In the genomic region with DNA sequence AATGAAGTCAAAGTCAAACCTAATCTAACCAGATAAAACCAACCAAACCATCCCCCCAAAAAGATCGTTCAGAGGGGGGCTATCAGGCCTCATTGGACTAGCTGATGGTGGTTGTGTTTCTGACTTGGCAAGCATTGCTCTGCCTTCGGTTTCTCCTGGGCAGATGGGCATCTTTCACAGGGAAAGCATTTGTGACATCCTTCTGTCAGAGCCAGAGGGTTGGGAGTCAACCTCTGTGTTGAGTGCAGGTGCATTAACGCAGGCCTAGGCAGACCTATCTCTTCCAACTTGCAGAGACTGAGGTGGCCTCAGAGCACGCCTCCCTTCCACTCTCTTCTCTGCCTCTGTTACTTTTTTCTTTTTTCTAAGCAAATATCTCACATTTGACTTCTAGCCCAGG, we compare ENCODE assay signal across 19 mouse cellular contexts.
DNase-seq lines count a peak whose midpoint lies in the region; ATAC-seq and TF ChIP-seq lines count a peak whose summit lies in the region.
"Had no signal": no experiment of that assay in that cellular context is flagged by ENCODE, and none has a peak within 500 bp of the region (broad histone marks: within the 10 kb centered on the region; RNA-seq: fewer than 3 reads in every experiment).

No protein-coding gene starts in this region.

- no peaks in the 10 kb centered on the region for H3K9me3 ChIP-seq in hindbrain, embryonic 12.5 days (replicated peaks)
- no peaks in the 10 kb centered on the region for H3K9me3 ChIP-seq in hindbrain, postnatal 0 days (ENCODE audit: low read length)
- no peaks in the 10 kb centered on the region for H3K9me3 ChIP-seq in midbrain, embryonic 13.5 days
- H3K9me3 ChIP-seq in midbrain, embryonic 10.5 days (replicated peaks), result no peaks in the 10 kb centered on the region; the same call in 1 of the 2 replicates
- no peaks in the 10 kb centered on the region for H3K9me3 ChIP-seq in hindbrain, embryonic 16.5 days (ENCODE audit: control insufficient read depth, low read length)
- H3K9me3 ChIP-seq in midbrain, embryonic 15.5 days, result no peaks in the 10 kb centered on the region
- H3K9me3 ChIP-seq: intestine, embryonic 15.5 days had no signal

- ATAC-seq in hindbrain, embryonic 12.5 days (ENCODE audit: low FRiP score), result no peak
- ATAC-seq in hindbrain, postnatal 0 days, result no peak
- ATAC-seq in midbrain, embryonic 13.5 days, result peak; percentile 34; the same call in 1 of the 2 replicates
- ATAC-seq in hindbrain, embryonic 16.5 days, result 0 out of 2 replicates have a peak, but pooled peaks have one; percentile 14
- ATAC-seq in midbrain, embryonic 15.5 days (replicated peaks), result no peak; the same call in 1 of the 2 replicates
- ATAC-seq: intestine, embryonic 15.5 days had no signal

- H3K4me2 ChIP-seq in hindbrain, embryonic 12.5 days (replicated peaks), result no peak overlapping the region
- H3K4me2 ChIP-seq in hindbrain, postnatal 0 days (ENCODE audit: low read depth, low read length), result no peak overlapping the region
- H3K4me2 ChIP-seq in midbrain, embryonic 13.5 days (replicated peaks), result no peak overlapping the region
- no peak overlapping the region for H3K4me2 ChIP-seq in hindbrain, embryonic 16.5 days (ENCODE audit: low read length)
- H3K4me2 ChIP-seq in midbrain, embryonic 15.5 days, result no peak overlapping the region
- H3K4me2 ChIP-seq: embryonic facial prominence, embryonic 15.5 days; heart, embryonic 13.5 days; intestine, embryonic 15.5 days had no signal

- WGBS in hindbrain, embryonic 12.5 days, result 84% methylated on average over 4 of the region's 4 CpGs
- WGBS in hindbrain, postnatal 0 days, result 73% methylated on average over 4 of the region's 4 CpGs
- WGBS in midbrain, embryonic 13.5 days, result 87% methylated on average over 4 of the region's 4 CpGs
- WGBS in midbrain, embryonic 10.5 days, result 93% methylated on average over 4 of the region's 4 CpGs
- WGBS in hindbrain, embryonic 16.5 days, result 65% methylated on average over 4 of the region's 4 CpGs
- WGBS in midbrain, embryonic 15.5 days, result 75% methylated on average over 4 of the region's 4 CpGs

- H3K27me3 ChIP-seq in hindbrain, embryonic 12.5 days, result no peaks in the 10 kb centered on the region
- no peaks in the 10 kb centered on the region for H3K27me3 ChIP-seq in hindbrain, postnatal 0 days (ENCODE audit: insufficient read depth, low read length)
- H3K27me3 ChIP-seq in midbrain, embryonic 13.5 days, result no peaks in the 10 kb centered on the region
- H3K27me3 ChIP-seq in midbrain, embryonic 10.5 days (ENCODE audit: low read depth, poor library complexity, severe bottlenecking), result no peaks in the 10 kb centered on the region
- no peaks in the 10 kb centered on the region for H3K27me3 ChIP-seq in hindbrain, embryonic 16.5 days (replicated peaks; ENCODE audit: control insufficient read depth, insufficient read depth, low read length)
- no peaks in the 10 kb centered on the region for H3K27me3 ChIP-seq in midbrain, embryonic 15.5 days (replicated peaks)
- H3K27me3 ChIP-seq: embryonic facial prominence, embryonic 15.5 days; heart, embryonic 13.5 days; intestine, embryonic 15.5 days had no signal

- H3K36me3 ChIP-seq in hindbrain, embryonic 12.5 days, result no peaks in the 10 kb centered on the region
- H3K36me3 ChIP-seq in hindbrain, postnatal 0 days (ENCODE audit: insufficient read depth, low read length), result no peaks in the 10 kb centered on the region
- H3K36me3 ChIP-seq in midbrain, embryonic 13.5 days, result no peaks in the 10 kb centered on the region
- H3K36me3 ChIP-seq in midbrain, embryonic 10.5 days, result no peaks in the 10 kb centered on the region
- H3K36me3 ChIP-seq in hindbrain, embryonic 16.5 days (ENCODE audit: control insufficient read depth, insufficient read depth, low read length), result no peaks in the 10 kb centered on the region
- H3K36me3 ChIP-seq in midbrain, embryonic 15.5 days (replicated peaks), result no peaks in the 10 kb centered on the region
- H3K36me3 ChIP-seq: embryonic facial prominence, embryonic 15.5 days; forebrain, embryonic 10.5 days; heart, embryonic 13.5 days; intestine, embryonic 15.5 days had no signal

- DNase-seq in hindbrain, postnatal 0 days (ENCODE audit: low spot score), result no peak
- DNase-seq in midbrain, embryonic 10.5 days (ENCODE audit: low spot score), result no peak
- DNase-seq in layer of hippocampus, adult 11-12 months (ENCODE audit: low spot score), result no peak
- DNase-seq: adrenal gland, adult 2 months; adrenal gland, postnatal 25 days; embryo, embryonic 11 days; gastrocnemius, adult 2 months; gastrocnemius, postnatal 36 days; heart, adult 11 months; heart, postnatal 36 days had no signal

- H3K27ac ChIP-seq in hindbrain, embryonic 12.5 days, result peak overlapping the region; percentile 53; the same call in 1 of the 2 replicates
- no peak overlapping the region for H3K27ac ChIP-seq in hindbrain, postnatal 0 days
- H3K27ac ChIP-seq in midbrain, embryonic 13.5 days, result peak overlapping the region; percentile 57
- H3K27ac ChIP-seq in midbrain, embryonic 10.5 days (replicated peaks), result no peak overlapping the region
- 0 out of 2 replicates have a peak overlapping the region, but pooled peaks have one; percentile 25 for H3K27ac ChIP-seq in hindbrain, embryonic 16.5 days (ENCODE audit: low read depth, low read length)
- H3K27ac ChIP-seq in midbrain, embryonic 15.5 days, result peak overlapping the region; percentile 37; the same call in 1 of the 2 replicates
- H3K27ac ChIP-seq: embryonic facial prominence, embryonic 15.5 days; gastrocnemius, adult 2 months; heart, embryonic 13.5 days; intestine, embryonic 15.5 days had no signal

- peaks cover 6% of the 10 kb centered on the region; the same call in 1 of the 2 replicates for H3K4me1 ChIP-seq in hindbrain, embryonic 12.5 days
- H3K4me1 ChIP-seq in hindbrain, postnatal 0 days (ENCODE audit: insufficient read depth, low read length), result no peaks in the 10 kb centered on the region
- peaks cover 12% of the 10 kb centered on the region for H3K4me1 ChIP-seq in midbrain, embryonic 13.5 days (replicated peaks)
- H3K4me1 ChIP-seq in midbrain, embryonic 10.5 days, result peaks cover 6% of the 10 kb centered on the region; the same call in 1 of the 2 replicates
- peaks cover 7% of the 10 kb centered on the region for H3K4me1 ChIP-seq in hindbrain, embryonic 16.5 days (ENCODE audit: control insufficient read depth, insufficient read depth, low read depth, low read length)
- H3K4me1 ChIP-seq in midbrain, embryonic 15.5 days, result peaks cover 14% of the 10 kb centered on the region
- H3K4me1 ChIP-seq: embryonic facial prominence, embryonic 15.5 days; intestine, embryonic 15.5 days had no signal

- no peak overlapping the region for H3K9ac ChIP-seq in hindbrain, embryonic 12.5 days
- no peak overlapping the region for H3K9ac ChIP-seq in hindbrain, postnatal 0 days (replicated peaks; ENCODE audit: low read length)
- H3K9ac ChIP-seq in midbrain, embryonic 13.5 days (replicated peaks), result no peak overlapping the region
- no peak overlapping the region for H3K9ac ChIP-seq in hindbrain, embryonic 16.5 days (ENCODE audit: low read depth, low read length)
- no peak overlapping the region for H3K9ac ChIP-seq in midbrain, embryonic 15.5 days
- H3K9ac ChIP-seq: embryonic facial prominence, embryonic 15.5 days; heart, embryonic 13.5 days; intestine, embryonic 15.5 days had no signal

- no peak overlapping the region for H3K4me3 ChIP-seq in hindbrain, embryonic 12.5 days
- H3K4me3 ChIP-seq in hindbrain, postnatal 0 days (ENCODE audit: low read length), result no peak overlapping the region
- H3K4me3 ChIP-seq in midbrain, embryonic 13.5 days (replicated peaks), result no peak overlapping the region
- no peak overlapping the region for H3K4me3 ChIP-seq in midbrain, embryonic 10.5 days
- no peak overlapping the region for H3K4me3 ChIP-seq in hindbrain, embryonic 16.5 days (ENCODE audit: low read length)
- no peak overlapping the region for H3K4me3 ChIP-seq in midbrain, embryonic 15.5 days
- H3K4me3 ChIP-seq: embryonic facial prominence, embryonic 15.5 days; erythroblast, embryonic 14.5 days; forebrain, embryonic 10.5 days; gastrocnemius, adult 2 months; heart, embryonic 13.5 days; intestine, embryonic 15.5 days had no signal

- TF ChIP-seq CTCF in hindbrain, postnatal 0 days (IDR thresholded peaks at IDR 0.05; ENCODE audit: low read depth), result no peak

Comparison
In these comparisons a context has a peak if more than half of its experiments do, and no peak if none do; other contexts are left out.
1. ATAC-seq: peak in midbrain, embryonic 13.5 days (single experiment) and hindbrain, embryonic 16.5 days (single experiment); none in hindbrain, embryonic 12.5 days (single experiment), hindbrain, postnatal 0 days (single experiment) and midbrain, embryonic 15.5 days (single experiment).
2. H3K27ac ChIP-seq: peak in hindbrain, embryonic 12.5 days (single experiment), midbrain, embryonic 13.5 days (single experiment), hindbrain, embryonic 16.5 days (single experiment) and midbrain, embryonic 15.5 days (single experiment); none in hindbrain, postnatal 0 days (single experiment) and midbrain, embryonic 10.5 days (single experiment).